Mouse (Mus musculus) splenic B cell, adult 2 months (primary cell): Measurements from ENCODE around the gene Pi4k2a.

Experiments used
- DNase-seq: peaks from one replicate; pipeline ENCODE4 v3.0.0-alpha.2; 2011; ENCODE audit warnings: low read depth, low spot score
- H3K27me3 ChIP-seq: 2 replicates; pipeline ENCODE4 v1.6.1; 2012; ENCODE audit warnings: mild to moderate bottlenecking, low read length, moderate library complexity, mixed read lengths; ENCODE audit not compliant: control insufficient read depth, poor library complexity, insufficient read depth, severe bottlenecking
- H3K36me3 ChIP-seq: 2 replicates; pipeline ENCODE4 v1.6.1; 2012; ENCODE audit warnings: mild to moderate bottlenecking, low read length, moderate library complexity, mixed read lengths; ENCODE audit not compliant: control insufficient read depth, poor library complexity, insufficient read depth, severe bottlenecking

Gene Pi4k2a

GRCm38 (mm10) chr19:42115783-42116335, 25.6 kb downstream of the Pi4k2a start:
- DNase-seq = no peak
- Histone ChIP-seq H3K36me3 (peaks cover 7% of the 10 kb centered on the region), H3K27me3 (no peaks in the 10 kb centered on the region)

- Histone ChIP-seq H3K27me3 (no peaks in the 10 kb centered on the region), H3K36me3 (peaks cover 7% of the 10 kb centered on the region)
- no peak for DNase-seq
Observed at GRCm38 (mm10) chr19:42118142-42118541, 27.9 kb downstream of the Pi4k2a start.

- H3K27me3 ChIP-seq = no peaks in the 10 kb centered on the region
- no peak for DNase-seq
- peaks cover 7% of the 10 kb centered on the region for H3K36me3 ChIP-seq
Observed at GRCm38 (mm10) chr19:42118596-42118995, 28.3 kb downstream of the Pi4k2a start.

- DNase-seq = no peak
- Histone ChIP-seq H3K27me3 (no peaks in the 10 kb centered on the region), H3K36me3 (peaks cover 6% of the 10 kb centered on the region)
Observed at GRCm38 (mm10) chr19:42120451-42120850, 30.2 kb downstream of the Pi4k2a start.

- no peak for DNase-seq
- Histone ChIP-seq H3K27me3 (no peaks in the 10 kb centered on the region), H3K36me3 (peaks cover 1% of the 10 kb centered on the region; the same call in 1 of the 2 replicates)
Observed at GRCm38 (mm10) chr19:42124684-42125083, 34.4 kb downstream of the Pi4k2a start.

- Histone ChIP-seq H3K27me3 (no peaks in the 10 kb centered on the region), H3K36me3 (no peaks in the 10 kb centered on the region; the same call in 1 of the 2 replicates)
- DNase-seq = no peak
Observed at GRCm38 (mm10) chr19:42125501-42126218, 35.4 kb downstream of the Pi4k2a start.

GRCm38 (mm10) chr19:42126219-42126605, 35.9 kb downstream of the Pi4k2a start:
- Histone ChIP-seq H3K36me3 (no peaks in the 10 kb centered on the region; the same call in 1 of the 2 replicates), H3K27me3 (no peaks in the 10 kb centered on the region)
- DNase-seq = no peak

- H3K36me3 ChIP-seq = no peaks in the 10 kb centered on the region; the same call in 1 of the 2 replicates
- H3K27me3 ChIP-seq = no peaks in the 10 kb centered on the region
Observed at GRCm38 (mm10) chr19:42127024-42127423, 36.8 kb downstream of the Pi4k2a start.

GRCm38 (mm10) chr19:42128052-42128740, 37.9 kb downstream of the Pi4k2a start:
- Histone ChIP-seq H3K27me3 (no peaks in the 10 kb centered on the region), H3K36me3 (no peaks in the 10 kb centered on the region; the same call in 1 of the 2 replicates)
- DNase-seq = no peak

More at GRCm38 (mm10) chr19:42127024-42127423, 36.8 kb downstream of the Pi4k2a start:
- no peak for DNase-seq

- DNase-seq = peak; percentile 89
- no peaks in the 10 kb centered on the region for H3K36me3 ChIP-seq
- no peaks in the 10 kb centered on the region for H3K27me3 ChIP-seq
Observed at GRCm38 (mm10) chr19:42128787-42129508, 38.7 kb downstream of the Pi4k2a start, which contains the start of gene Avpi1. TSS of gene Avpi1 (minus strand) at chr19:42129059.

GRCm38 (mm10) chr19:42129509-42130293, 39.4 kb downstream of the Pi4k2a start:
- DNase-seq = peak; percentile 70
- Histone ChIP-seq H3K27me3 (no peaks in the 10 kb centered on the region), H3K36me3 (no peaks in the 10 kb centered on the region)

GRCm38 (mm10) chr19:42130294-42130606, 40.0 kb downstream of the Pi4k2a start:
- no peaks in the 10 kb centered on the region for H3K27me3 ChIP-seq
- DNase-seq = no peak
- no peaks in the 10 kb centered on the region for H3K36me3 ChIP-seq

GRCm38 (mm10) chr19:42131101-42131500, 40.8 kb downstream of the Pi4k2a start:
- Histone ChIP-seq H3K36me3 (no peaks in the 10 kb centered on the region), H3K27me3 (no peaks in the 10 kb centered on the region)
- no peak for DNase-seq

GRCm38 (mm10) chr19:42135070-42135469, 44.8 kb downstream of the Pi4k2a start:
- no peaks in the 10 kb centered on the region for H3K36me3 ChIP-seq
- no peaks in the 10 kb centered on the region for H3K27me3 ChIP-seq
- DNase-seq = no peak
